Mouse (Mus musculus): ENCODE measurements around the gene Acot2. TPM values are rescaled to one million over a fixed set of nuclear protein-coding genes. Genes with fewer than 3 reads are reported as not detected.
"Not testable (repeated sequence)": the region's sequence is repeated elsewhere in the genome, so short reads cannot be mapped to it uniquely, and the experiment has no call there.

The Acot2 gene
- polyA plus RNA-seq, 1 experiment from 2014 or later = 15.1 TPM

DNA sequence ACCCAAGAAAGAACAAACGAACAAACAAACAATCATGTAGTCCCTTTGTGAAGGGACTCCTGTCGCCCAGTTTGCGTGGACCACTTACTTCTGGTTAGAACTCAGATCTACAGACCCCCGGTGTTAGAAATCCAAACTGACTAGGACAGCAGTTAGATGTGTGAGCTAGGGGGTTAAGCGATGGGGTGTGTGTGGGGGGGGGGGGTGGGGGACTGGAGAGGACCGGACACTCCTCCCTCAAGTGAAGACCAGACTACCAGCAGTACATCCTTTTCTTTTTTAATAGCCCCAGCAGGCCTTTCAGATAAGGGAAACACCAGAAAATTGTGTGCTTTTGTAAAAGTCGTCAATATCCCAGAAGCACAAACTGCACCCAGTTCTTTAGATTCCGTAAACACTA is 21.1 kb downstream of the Acot2 start:
- Histone ChIP-seq H3K4me1 (peaks cover 17% of the 10 kb centered on the region), H3K9me3 (replicated peaks) (no peaks in the 10 kb centered on the region), H3K27me3 (ENCODE audit: low read depth, poor library complexity, severe bottlenecking) (0 out of 2 replicates have a peak, but pooled peaks cover 9% of the 10 kb centered on the region), H3K36me3 (no peaks in the 10 kb centered on the region), H3K4me3 (peak overlapping the region; percentile 53), H3K27ac (peak overlapping the region; percentile 83; the same call in 1 of the 2 replicates)
- no peak for DNase-seq (ENCODE audit: low spot score)
- WGBS = 76% methylated on average over 8 of the region's 8 CpGs

DNA sequence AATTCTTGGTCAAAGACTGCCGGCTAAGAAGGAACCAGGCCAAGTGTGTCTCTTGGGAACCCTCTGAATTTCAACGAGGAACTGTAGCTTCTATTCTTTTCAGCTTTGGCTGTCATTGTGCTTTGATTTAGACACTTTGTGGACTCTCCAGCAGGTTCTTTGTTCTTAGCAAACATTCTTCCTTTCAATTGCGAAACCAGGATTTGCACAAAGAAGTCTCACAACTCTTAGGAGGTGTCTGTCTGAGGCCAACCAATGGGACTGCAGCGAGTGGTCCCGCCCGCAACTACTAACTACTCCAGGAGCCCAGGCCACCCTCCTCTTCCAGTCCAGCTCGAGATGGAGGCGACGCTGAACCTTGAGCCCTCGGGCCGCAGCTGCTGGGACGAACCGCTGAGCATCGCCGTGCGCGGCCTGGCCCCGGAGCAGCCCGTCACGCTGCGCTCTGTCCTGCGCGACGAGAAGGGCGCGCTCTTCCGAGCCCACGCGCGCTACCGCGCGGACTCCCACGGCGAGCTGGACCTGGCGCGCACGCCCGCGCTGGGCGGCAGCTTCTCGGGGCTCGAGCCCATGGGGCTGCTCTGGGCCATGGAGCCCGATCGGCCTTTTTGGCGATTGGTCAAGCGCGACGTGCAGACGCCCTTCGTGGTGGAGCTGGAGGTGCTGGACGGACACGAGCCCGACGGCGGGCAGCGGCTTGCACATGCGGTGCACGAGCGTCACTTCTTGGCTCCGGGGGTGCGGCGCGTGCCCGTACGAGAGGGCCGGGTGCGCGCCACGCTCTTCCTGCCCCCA is 21.7 kb downstream of the Acot2 start, which contains the start of gene Acot1:
Gene Acot1, plus strand, starts transcription at position 320 of the 795 bp plus-strand sequence.
- peak; percentile 75 for DNase-seq (ENCODE audit: low spot score)
- Histone ChIP-seq H3K4me3 (peak within 1 kb of the TSS; percentile 53), H3K4me1 (peaks cover 17% of the 10 kb centered on the region), H3K27ac (peak within 1 kb of the TSS; percentile 83)
- H3K36me3 ChIP-seq; H3K9me3 ChIP-seq (replicated peaks); H3K27me3 ChIP-seq (ENCODE audit: low read depth, poor library complexity, severe bottlenecking): not testable (repeated sequence)
- 3% methylated on average over 56 of the region's 70 CpGs for WGBS

DNA sequence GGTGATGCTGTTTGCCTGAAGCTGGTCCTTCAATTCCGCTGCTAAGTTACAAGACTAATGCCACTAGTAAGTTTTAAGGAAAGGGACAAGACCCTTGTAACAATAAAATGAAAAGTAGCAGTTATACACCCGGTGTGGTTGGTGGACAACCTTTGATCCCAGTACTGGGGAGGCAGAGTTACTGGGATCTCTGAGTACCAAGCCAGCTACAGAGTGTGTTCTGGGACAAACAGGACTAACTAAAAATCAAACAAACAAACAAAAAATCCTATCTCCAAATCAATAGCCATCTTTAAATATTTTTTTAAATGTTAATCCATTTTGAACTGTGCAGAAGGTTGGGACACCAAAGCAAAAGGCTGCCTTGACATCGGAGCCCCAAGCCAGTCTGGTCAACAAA is 22.5 kb downstream of the Acot2 start:
- H3K4me3 ChIP-seq = peak overlapping the region; percentile 53
- H3K27me3 ChIP-seq (ENCODE audit: low read depth, poor library complexity, severe bottlenecking) = 0 out of 2 replicates have a peak, but pooled peaks cover 9% of the 10 kb centered on the region
- peaks cover 17% of the 10 kb centered on the region for H3K4me1 ChIP-seq
- no peak for DNase-seq (ENCODE audit: low spot score)
- peaks cover 4% of the 10 kb centered on the region; the same call in 1 of the 2 replicates for H3K36me3 ChIP-seq
- H3K9me3 ChIP-seq (replicated peaks) = no peaks in the 10 kb centered on the region
- no peak overlapping the region for H3K27ac ChIP-seq
- 89% methylated on average over 3 of the region's 3 CpGs for WGBS

DNA sequence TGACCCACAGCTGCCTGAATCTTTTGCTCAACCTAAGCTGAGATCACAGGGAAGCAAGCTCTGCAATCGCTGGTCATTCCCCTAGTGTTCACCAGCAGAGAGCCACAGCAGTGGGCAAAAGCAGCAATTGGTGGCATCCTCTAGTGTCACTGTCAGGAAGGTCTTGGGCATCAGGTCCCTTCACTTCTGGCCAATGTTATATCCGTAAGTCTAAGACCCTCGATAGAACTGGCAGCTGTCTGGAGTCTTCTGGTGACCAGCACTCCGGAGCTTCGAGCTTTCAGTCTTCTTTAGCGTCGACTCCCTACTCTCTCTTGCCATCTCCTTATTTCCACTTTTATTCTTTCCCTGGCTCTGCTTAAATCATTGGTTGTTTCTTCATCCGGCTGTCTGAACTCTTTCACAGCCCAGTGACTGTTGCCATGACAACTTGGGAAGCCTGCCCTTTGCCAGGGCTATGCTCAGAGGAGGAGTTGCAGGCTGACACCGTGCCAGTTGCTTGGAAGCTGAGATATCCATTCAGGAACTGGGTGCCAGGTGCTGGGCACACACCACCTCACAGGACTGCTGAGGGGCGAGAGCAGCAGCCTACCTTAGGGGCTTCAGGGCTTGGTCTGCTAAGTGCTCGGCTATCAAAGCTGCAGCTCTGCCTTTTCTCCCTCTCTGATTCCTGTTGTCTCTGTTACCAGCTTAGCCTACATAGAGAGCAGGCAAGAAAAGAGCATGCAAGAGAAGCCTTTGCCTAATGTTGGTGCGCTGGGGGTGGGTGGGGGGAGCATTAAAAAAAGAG is 23.8 kb downstream of the Acot2 start:
- 72% methylated on average over 12 of the region's 12 CpGs for WGBS
- Histone ChIP-seq H3K27me3 (ENCODE audit: low read depth, poor library complexity, severe bottlenecking) (0 out of 2 replicates have a peak, but pooled peaks cover 9% of the 10 kb centered on the region), H3K4me3 (0 out of 2 replicates have a peak overlapping the region, but pooled peaks have one; percentile 5), H3K9me3 (replicated peaks) (no peaks in the 10 kb centered on the region), H3K4me1 (peaks cover 17% of the 10 kb centered on the region), H3K27ac (no peak overlapping the region), H3K36me3 (peaks cover 9% of the 10 kb centered on the region; the same call in 1 of the 2 replicates)
- no peak for DNase-seq (ENCODE audit: low spot score)

DNA sequence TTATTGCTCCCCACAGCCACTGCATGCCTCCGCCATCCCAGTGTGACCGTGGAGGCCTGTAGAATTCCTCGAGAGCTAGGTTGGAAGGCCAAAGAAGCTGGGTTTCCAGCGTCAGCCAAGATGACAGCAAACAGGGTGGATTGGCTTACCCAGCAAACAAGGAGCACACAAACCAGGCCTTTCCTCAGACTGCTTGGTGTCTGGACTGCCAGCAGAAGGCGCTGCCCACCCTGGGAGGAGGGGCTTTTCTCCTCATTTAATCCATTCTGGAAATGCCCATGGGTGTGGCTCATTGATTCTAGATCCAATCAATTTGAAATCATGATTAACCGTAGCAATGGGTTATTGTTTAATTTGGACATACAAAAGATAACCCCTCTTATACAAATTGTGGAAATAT is 25.5 kb downstream of the Acot2 start:
- H3K4me3 ChIP-seq = no peak overlapping the region
- no peak overlapping the region for H3K27ac ChIP-seq
- no peak for DNase-seq (ENCODE audit: low spot score)
- H3K36me3 ChIP-seq = peaks cover 15% of the 10 kb centered on the region; the same call in 1 of the 2 replicates
- 0 out of 2 replicates have a peak, but pooled peaks cover 9% of the 10 kb centered on the region for H3K27me3 ChIP-seq (ENCODE audit: low read depth, poor library complexity, severe bottlenecking)
- WGBS = 80% methylated on average over 6 of the region's 6 CpGs
- peaks cover 17% of the 10 kb centered on the region for H3K4me1 ChIP-seq
- no peaks in the 10 kb centered on the region for H3K9me3 ChIP-seq (replicated peaks)

DNA sequence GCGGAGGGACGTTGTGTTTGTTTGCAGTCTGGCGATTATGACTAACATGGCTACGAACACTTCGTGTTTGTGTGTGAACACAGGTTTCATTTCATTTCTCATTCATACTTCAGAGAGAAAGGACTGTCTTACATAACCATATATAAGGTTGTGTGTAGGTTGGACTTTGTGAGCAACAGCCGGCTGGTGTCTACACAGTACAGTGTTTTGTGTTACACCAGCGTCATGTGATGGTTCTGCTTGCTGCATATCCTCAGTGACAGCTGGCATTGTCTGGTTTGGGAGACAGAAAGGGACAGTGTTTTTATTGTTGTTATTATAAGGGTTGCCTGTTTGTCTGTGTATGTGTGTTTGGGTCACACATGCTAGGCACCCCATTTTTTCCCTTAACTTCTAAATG is 26.0 kb downstream of the Acot2 start:
- H3K4me3 ChIP-seq = no peak overlapping the region
- 0 out of 2 replicates have a peak, but pooled peaks cover 4% of the 10 kb centered on the region for H3K27me3 ChIP-seq (ENCODE audit: low read depth, poor library complexity, severe bottlenecking)
- peaks cover 16% of the 10 kb centered on the region for H3K4me1 ChIP-seq
- WGBS = 97% methylated on average over 7 of the region's 7 CpGs
- peaks cover 15% of the 10 kb centered on the region; the same call in 1 of the 2 replicates for H3K36me3 ChIP-seq
- DNase-seq (ENCODE audit: low spot score) = no peak
- no peaks in the 10 kb centered on the region for H3K9me3 ChIP-seq (replicated peaks)
- H3K27ac ChIP-seq = no peak overlapping the region

DNA sequence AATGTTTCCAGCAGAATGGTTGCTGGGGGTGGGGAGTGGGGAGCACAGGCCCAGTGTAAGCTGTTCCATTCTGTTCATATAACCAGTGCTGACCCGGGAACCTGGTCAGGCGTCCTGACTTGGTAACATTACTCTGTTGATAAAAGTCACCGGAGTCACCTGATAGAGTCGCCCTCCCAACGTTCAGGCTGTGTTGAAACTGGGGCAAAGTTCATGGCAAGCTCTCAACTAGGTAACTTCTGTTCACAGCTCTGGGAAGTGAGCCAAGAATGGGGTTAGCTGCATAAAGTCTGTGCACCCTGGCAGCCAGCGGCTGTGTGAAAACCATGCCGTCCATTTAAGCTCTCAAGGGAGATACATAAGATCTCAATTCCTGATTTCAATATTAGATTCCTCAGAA is 32.9 kb downstream of the Acot2 start:
- not testable (repeated sequence) for H3K27me3 ChIP-seq (ENCODE audit: low read depth, poor library complexity, severe bottlenecking); H3K27ac ChIP-seq; H3K4me1 ChIP-seq; H3K4me3 ChIP-seq; DNase-seq (ENCODE audit: low spot score); H3K36me3 ChIP-seq; H3K9me3 ChIP-seq (replicated peaks)
- 91% methylated on average over 7 of the region's 7 CpGs for WGBS

DNA sequence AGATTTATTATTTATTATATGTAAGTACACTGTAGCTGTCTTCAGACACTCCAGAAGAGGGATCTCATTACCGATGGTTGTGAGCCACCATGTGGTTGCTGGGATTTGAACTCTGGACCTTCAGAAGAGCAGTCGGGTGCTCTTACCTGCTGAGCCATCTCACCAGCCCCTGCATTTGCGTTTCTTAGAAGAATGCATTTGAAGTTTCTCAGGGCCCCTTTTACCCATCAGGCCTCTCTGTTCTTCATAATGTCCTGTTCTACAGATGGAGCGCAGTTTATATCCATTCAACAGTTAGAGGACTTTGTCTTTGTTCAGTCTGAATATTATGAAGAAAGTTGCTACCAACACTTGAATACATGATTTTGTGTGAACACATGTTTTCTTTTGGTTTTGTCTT is 34.6 kb downstream of the Acot2 start:
- not testable (repeated sequence) for DNase-seq (ENCODE audit: low spot score); H3K4me3 ChIP-seq; H3K27ac ChIP-seq; H3K27me3 ChIP-seq (ENCODE audit: low read depth, poor library complexity, severe bottlenecking); H3K9me3 ChIP-seq (replicated peaks); H3K4me1 ChIP-seq; H3K36me3 ChIP-seq
- WGBS = 96% methylated on average over 4 of the region's 4 CpGs

DNA sequence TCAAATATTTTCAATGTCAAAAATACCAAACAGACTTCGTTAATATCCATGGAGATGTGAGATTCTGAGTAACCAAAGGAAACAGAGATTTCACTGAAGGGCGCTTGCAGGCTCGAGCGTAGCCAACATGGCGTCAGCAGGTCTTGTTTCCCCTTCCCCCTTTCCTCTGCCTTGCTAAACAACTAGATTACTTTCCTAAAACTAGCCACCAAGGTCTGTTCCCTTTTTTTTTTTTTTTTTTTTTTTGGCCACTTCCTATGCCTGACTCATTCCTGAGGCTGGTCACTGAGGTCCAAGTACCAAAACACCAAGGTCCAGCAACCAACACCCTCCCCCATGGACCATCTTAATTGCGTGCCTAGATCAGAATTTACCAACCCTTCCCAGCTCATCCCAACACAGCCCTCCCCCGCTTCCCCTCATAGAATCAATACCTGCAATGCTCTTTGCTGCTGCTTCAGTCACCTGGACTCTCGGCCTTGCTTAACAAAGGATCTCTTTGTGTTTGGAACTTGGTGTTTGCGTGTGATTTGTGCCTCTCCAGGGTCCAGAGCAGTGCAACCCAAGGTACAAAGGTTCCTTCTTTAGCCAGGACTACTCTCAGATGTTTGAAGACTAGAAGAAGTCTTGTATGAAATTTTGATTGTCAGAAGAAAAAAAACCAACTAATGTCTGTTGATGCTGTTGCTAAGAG is 35.5 kb downstream of the Acot2 start:
- 90% methylated on average over 9 of the region's 9 CpGs for WGBS
- no peaks in the 10 kb centered on the region for H3K9me3 ChIP-seq (replicated peaks)
- H3K4me1 ChIP-seq = no peaks in the 10 kb centered on the region
- no peaks in the 10 kb centered on the region for H3K36me3 ChIP-seq
- H3K27ac ChIP-seq = no peak overlapping the region; the same call in 1 of the 2 replicates
- DNase-seq (ENCODE audit: low spot score) = no peak
- H3K27me3 ChIP-seq (ENCODE audit: low read depth, poor library complexity, severe bottlenecking) = no peaks in the 10 kb centered on the region
- H3K4me3 ChIP-seq = no peak overlapping the region

DNA sequence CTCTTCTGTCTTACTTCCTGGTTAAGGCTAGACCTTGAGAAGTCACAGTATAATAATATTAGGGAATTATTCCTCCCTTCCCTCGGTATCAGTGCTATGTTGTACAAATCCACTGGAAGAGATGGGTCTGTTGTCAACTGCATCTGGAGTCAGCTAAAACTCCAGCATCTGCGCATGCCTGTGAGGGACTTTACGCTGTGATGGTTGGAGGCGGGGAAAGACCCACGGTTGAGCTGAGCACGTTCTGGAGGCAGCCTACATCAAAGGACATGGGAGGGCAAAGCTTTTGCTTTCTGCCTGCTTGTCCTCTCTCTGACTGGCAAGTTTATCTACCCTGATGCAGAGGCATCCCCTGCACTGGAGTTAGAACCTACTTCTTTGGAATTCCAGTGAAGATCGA is 38.2 kb downstream of the Acot2 start:
- Histone ChIP-seq H3K36me3 (no peaks in the 10 kb centered on the region), H3K9me3 (replicated peaks) (no peaks in the 10 kb centered on the region), H3K4me3 (no peak overlapping the region), H3K27ac (no peak overlapping the region), H3K27me3 (ENCODE audit: low read depth, poor library complexity, severe bottlenecking) (no peaks in the 10 kb centered on the region), H3K4me1 (no peaks in the 10 kb centered on the region)
- WGBS = 88% methylated on average over 7 of the region's 7 CpGs
- no peak for DNase-seq (ENCODE audit: low spot score)

DNA sequence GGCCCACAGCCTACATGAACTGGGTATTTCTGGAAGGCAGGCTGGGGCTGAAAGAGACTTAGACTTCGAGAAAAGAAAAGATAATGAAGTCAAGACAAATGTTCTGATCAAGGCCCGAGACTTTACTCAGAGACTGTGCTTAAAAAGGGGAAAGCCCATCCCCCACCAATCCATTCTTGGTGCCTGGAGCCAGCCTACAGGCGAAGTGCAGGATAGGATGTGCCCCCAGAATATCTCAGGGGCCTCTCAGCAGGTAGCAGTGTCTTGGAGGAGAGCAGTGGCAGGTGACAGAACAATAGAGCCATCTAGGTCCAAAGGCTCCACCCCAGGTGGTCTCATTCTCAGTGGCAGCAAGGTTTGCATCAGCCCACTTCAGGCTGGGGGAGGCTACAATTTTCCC is 40.7 kb downstream of the Acot2 start:
- not testable (repeated sequence) for H3K27ac ChIP-seq; H3K27me3 ChIP-seq (ENCODE audit: low read depth, poor library complexity, severe bottlenecking); DNase-seq (ENCODE audit: low spot score); H3K36me3 ChIP-seq; H3K4me3 ChIP-seq; H3K9me3 ChIP-seq (replicated peaks); H3K4me1 ChIP-seq
- WGBS = 61% methylated on average over 3 of the region's 3 CpGs

DNA sequence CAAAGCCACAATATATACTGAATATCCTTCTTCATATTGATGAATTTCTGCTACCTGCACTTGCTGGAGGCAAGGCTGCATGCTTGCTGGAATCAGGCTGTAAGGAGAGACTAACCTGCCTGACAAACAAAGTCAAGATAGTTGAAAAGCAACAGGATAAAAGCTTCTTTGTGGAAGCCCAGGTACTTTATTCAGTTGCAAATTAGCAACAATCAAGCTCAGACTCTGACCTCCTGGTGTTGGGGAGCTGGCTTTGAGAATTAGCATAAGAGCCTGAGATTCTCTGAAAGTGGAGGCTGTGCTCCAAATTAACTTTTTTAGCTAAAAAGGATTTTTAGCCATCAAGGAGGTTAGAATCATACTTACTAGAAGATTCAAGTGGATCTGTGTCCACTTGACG is 41.4 kb downstream of the Acot2 start:
- 84% methylated on average over 1 of the region's 1 CpGs for WGBS
- not testable (repeated sequence) for H3K9me3 ChIP-seq (replicated peaks); H3K4me3 ChIP-seq; H3K27me3 ChIP-seq (ENCODE audit: low read depth, poor library complexity, severe bottlenecking); H3K27ac ChIP-seq; DNase-seq (ENCODE audit: low spot score); H3K4me1 ChIP-seq; H3K36me3 ChIP-seq

Measured in limb, embryonic 10.5 days (tissue).